Mouse (Mus musculus): Measurements from ENCODE around the gene Arl8a. TPM values are rescaled to one million over a fixed set of nuclear protein-coding genes. Genes with fewer than 3 reads are reported as not detected.

The Arl8a gene
- total and polyA plus RNA-seq, 3 experiments: 43.2 to 62.2 (median 59.4) TPM

DNA sequence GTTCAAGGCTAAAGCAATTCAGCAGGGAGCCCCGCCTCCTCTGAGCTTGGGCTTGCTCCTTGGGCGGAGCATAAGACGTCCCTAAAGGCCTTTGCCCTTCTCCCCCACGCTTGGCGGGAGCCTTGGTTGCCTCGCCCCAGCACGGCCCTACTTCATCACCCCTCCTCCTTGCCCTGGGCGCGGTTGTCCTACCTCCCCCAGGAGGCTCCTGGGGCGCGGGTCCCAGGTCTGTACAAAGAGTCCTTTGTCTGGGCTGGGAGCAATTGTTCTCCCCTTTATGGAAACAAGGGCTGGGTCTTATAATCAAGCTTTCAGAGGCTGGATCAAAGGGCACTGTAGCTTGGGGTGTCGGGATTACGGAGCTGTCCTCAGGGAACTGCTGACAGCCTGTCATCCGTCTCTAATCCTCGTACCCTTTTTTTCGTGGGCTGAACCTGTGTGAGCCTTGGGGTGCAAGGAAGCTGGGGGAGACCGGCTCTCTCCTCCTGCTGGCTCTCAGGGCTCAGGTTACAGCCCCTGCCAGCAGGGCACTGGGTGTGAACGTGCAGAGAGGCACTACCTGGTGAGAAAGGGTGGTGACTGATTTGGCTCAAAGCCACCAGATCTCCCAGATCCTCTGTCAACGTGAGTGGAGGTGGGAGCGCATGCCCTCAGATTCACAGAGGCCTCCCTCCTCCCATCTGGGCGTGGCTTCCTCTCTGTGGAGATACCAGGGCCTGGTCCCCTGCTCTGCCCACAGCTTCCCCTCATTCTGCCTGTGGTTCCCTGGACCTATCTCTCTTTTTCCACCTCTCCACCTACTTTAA, 52.6 kb downstream of the Arl8a start:
- DNase-seq: no peak

DNA sequence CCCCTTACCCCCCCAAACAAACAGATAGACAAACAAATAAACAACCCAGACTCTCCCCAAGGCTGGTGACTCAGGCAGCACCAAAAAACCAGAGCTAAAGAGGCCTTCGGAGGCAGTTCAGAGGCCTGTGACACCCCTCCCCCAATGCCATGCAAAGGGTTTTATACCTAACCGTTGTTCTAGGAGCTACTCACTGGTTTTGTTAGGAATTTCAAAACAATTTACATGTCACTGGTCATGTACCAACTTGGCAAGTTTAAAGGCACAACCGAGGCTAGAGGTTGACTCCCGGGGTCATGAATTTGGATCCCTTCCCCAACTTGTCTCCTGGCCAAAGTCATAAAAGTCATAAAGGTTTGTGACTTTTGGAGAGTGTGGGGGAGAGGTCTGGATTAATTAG, 53.8 kb downstream of the Arl8a start:
- DNase-seq: no peak

DNA sequence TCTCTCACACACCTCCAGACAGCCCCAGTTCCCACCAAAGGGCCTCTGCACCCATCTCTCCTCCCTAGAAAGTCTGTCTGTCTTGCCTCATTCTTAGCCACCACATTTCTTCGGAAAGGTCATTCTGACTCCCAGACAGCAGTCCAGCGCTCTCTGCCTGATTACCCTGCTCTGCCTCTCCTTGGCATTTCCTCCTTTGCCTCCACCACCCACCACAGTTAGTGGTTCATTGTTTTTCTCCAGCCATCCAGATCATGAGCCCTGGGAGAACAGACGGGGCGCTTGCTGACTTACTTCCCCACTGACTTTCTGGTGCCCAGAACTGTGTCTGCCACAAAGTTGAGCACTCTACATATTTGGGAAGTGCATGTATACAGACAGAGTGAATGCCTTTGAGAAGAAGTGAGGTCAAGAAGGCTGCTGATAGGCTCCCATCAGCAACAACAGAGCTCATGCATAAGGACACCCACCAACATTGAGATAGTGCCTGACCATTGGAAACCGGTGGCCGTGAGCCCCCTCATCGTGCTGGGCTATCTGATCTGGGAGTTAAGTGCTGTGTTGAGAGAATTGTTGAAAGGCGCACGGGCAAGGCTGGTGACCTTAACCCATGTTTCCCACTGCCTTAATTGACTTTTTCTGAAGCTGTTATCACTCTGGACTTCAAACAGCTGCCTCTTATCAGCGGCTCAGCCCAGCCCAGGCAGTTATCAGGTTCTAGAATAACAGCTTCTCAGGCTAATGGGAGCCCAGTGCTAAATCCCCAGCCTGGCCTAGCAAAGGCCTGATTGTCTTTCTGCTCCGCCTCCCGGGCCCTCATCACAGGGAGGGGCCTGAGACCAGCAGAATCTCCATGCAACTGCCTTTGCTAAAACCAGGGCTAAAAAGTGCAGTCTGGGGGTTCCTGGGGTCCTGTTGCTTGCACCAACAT, 57.8 kb downstream of the Arl8a start:
- DNase-seq: no peak

DNA sequence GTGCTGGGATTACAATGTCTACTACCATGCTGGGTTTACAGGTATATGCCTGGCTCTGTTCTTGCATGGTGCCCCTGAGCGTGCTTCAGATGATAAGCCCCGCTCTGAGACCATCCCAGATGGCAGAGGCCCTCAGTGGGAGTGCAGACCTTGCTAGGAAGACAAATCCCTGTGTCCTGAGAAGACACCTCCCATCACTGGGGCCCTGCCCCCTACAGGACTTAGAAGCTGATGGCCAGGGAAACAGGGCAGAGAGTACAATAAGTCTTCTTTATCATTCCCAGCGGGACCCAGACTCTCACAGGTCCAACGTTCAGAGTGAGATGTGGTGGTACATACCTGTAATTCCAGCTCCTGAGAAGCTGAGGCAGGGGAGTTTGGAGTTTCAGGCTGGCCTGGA, 58.6 kb downstream of the Arl8a start:
- no peak for DNase-seq

Other genes with a start within 250 kb of the Arl8a start
- 10 to 100 TPM; 12.3 to 13.8 TPM for gene Ppp1r12b, start 190.9 kb upstream of the Arl8a start, total RNA-seq (2021)
- gene Ppp1r12b, start 190.9 kb upstream of the Arl8a start, polyA plus RNA-seq (2012; rRNA removed): 3.3 and 4.3 TPM in 2 replicates
- gene Ube2t, start 184.3 kb upstream of the Arl8a start, total RNA-seq (2021): 1 to 10 TPM in 1 of 2 experiments, under 1 TPM in 1; 0.98 to 1.0 TPM
- 1.3 and 2.3 TPM in 2 replicates for gene Ube2t, start 184.3 kb upstream of the Arl8a start, polyA plus RNA-seq (2012; rRNA removed)
- 1 to 10 TPM; 2.0 to 3.6 TPM for gene Lgr6, start 41.5 kb upstream of the Arl8a start, total RNA-seq (2021)
- gene Lgr6, start 41.5 kb upstream of the Arl8a start, polyA plus RNA-seq (2012; rRNA removed): 1.1 and 1.8 TPM in 2 replicates
- gene Ptpn7, start 14.1 kb upstream of the Arl8a start, total RNA-seq (2021): 1 to 10 TPM; 1.6 to 1.8 TPM
- gene Ptpn7, start 14.1 kb upstream of the Arl8a start, polyA plus RNA-seq (2012; rRNA removed): 2.6 and 2.7 TPM in 2 replicates
- 1 to 10 TPM in 1 of 2 experiments, under 1 TPM in 1; 0.61 to 2.2 TPM for gene Gpr37l1, start 20.9 kb downstream of the Arl8a start, total RNA-seq (2021)
- 2.3 and 3.0 TPM in 2 replicates for gene Gpr37l1, start 20.9 kb downstream of the Arl8a start, polyA plus RNA-seq (2012; rRNA removed)
- under 1 TPM in 1 of 2 experiments, not detected in 1; 0.38 TPM for gene Elf3, start 111.7 kb downstream of the Arl8a start, total RNA-seq (2021)
- gene Elf3, start 111.7 kb downstream of the Arl8a start, polyA plus RNA-seq (2012; rRNA removed): 0.10 and 0.46 TPM in 2 replicates
- gene Rnpep, start 137.3 kb downstream of the Arl8a start, total RNA-seq (2021): 10 to 100 TPM; 50.5 to 60.8 TPM
- gene Rnpep, start 137.3 kb downstream of the Arl8a start, polyA plus RNA-seq (2012; rRNA removed): 41.1 and 41.6 TPM in 2 replicates
- gene Timm17a, start 167.0 kb downstream of the Arl8a start, total RNA-seq (2021): 100 to 1,000 TPM; 174 to 237 TPM
- 40.7 and 54.2 TPM in 2 replicates for gene Timm17a, start 167.0 kb downstream of the Arl8a start, polyA plus RNA-seq (2012; rRNA removed)
- gene Lmod1, start 178.0 kb downstream of the Arl8a start, total RNA-seq (2021): 1 to 10 TPM; 2.1 to 2.6 TPM
- 0.77 and 1.1 TPM in 2 replicates for gene Lmod1, start 178.0 kb downstream of the Arl8a start, polyA plus RNA-seq (2012; rRNA removed)
- gene Shisa4, start 228.4 kb downstream of the Arl8a start, total RNA-seq (2021): 10 to 100 TPM in 1 of 2 experiments, 1 to 10 TPM in 1; 9.6 to 11.7 TPM
- gene Shisa4, start 228.4 kb downstream of the Arl8a start, polyA plus RNA-seq (2012; rRNA removed): 29.3 and 47.0 TPM in 2 replicates